Mouse (Mus musculus): ENCODE data around the gene Cdh20.

DNA sequence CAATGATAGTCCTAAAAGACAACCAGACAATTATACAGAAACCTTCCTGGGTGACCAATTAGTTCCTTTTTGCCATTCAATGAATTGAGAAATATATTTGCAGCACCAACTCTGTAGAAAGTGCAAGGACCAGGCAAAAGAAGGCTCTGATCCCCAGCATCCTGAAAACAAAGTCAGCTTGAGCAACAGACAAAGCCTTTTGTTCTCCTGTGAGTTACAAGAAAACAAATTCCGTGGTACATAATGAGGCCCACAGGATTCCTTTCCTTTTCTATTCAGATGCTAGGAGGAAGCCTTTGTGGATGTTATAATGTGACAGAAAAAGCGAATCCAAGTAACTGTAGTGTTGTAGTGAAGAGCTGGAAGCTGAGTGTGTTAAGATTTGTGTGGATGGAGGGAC lies 244.3 kb downstream of the Cdh20 start:
- no peak for TF ChIP-seq CTCF (IDR thresholded peaks at IDR 0.05; ENCODE audit: control insufficient read depth, insufficient read depth, insufficient replicate concordance, low read depth, low read length)
- TF ChIP-seq POLR2A (IDR thresholded peaks at IDR 0.05; ENCODE audit: control insufficient read depth, low read depth, low read length), result no peak
